Mouse (Mus musculus) bone marrow, adult 2 months (tissue): ENCODE data around the gene Skap2.

Experiments
- CTCF ChIP-seq: fragments of 200-500 bp; IDR thresholded peaks from 2 replicates; pipeline ENCODE4 v1.5.1; 2011; ENCODE audit warnings: low read length, control low read depth; ENCODE audit not compliant: control insufficient read depth, insufficient read depth
- POLR2A ChIP-seq: fragments of 200-500 bp; IDR thresholded peaks from 2 replicates; pipeline ENCODE4 v1.6.1; 2011; ENCODE audit warnings: low read depth, mild to moderate bottlenecking, control low read depth, low read length, borderline replicate concordance; ENCODE audit not compliant: control insufficient read depth

DNA sequence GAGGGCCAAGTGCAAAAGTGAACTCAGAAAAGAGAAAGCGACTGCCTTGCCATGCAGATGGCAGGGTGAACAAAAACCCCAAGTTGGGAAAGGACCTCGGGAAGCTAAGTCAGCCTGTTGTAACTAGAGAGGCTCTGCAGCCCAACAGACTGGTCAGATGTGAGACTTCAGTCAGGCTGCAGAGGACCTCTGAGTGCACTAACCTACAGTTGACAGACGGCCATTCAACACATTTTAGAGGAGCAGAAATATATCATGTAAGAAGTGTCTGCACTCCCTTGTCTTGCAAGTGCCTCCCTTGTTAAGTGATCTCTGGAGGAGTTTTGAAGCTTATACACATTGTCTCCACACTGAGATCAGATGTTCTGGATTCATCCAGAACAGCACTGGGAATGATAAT lies 116.6 kb downstream of the Skap2 start:
- TF ChIP-seq CTCF (no peak), POLR2A (no peak)
